Comparison of ENCODE assay signal across 15 mouse cellular contexts in genomic region chr6:93901408-93901807, GRCm38 (mm10).
"Had no signal": no experiment of that assay in that cellular context is flagged by ENCODE, and none has a peak within 500 bp of the region (broad histone marks: within the 10 kb centered on the region; RNA-seq: fewer than 3 reads in every experiment).

No protein-coding gene starts in this region.

- DNase-seq: retina, postnatal 1 day; right cerebral cortex, adult 18-20 months; right cerebral cortex, postnatal 14 days; right cerebral cortex, postnatal 25 days; right cerebral cortex, postnatal 4 days; spleen, adult 18-20 months; thymus, adult 18-20 months; thymus, adult 2 months; thymus, postnatal 14 days; thymus, postnatal 25 days; thymus, postnatal 36 days; thymus, postnatal 4 days had no signal

- H3K9ac ChIP-seq: neural tube, embryonic 15.5 days; stomach, embryonic 15.5 days had no signal

- H3K36me3 ChIP-seq: neural tube, embryonic 15.5 days; stomach, embryonic 15.5 days had no signal

- H3K4me1 ChIP-seq: neural tube, embryonic 15.5 days; stomach, embryonic 15.5 days had no signal

- H3K4me2 ChIP-seq: neural tube, embryonic 15.5 days; stomach, embryonic 15.5 days had no signal

- H3K27me3 ChIP-seq: neural tube, embryonic 15.5 days; stomach, embryonic 15.5 days had no signal

- H3K4me3 ChIP-seq: neural tube, embryonic 15.5 days; stomach, embryonic 15.5 days had no signal

- H3K27ac ChIP-seq: neural tube, embryonic 15.5 days; stomach, embryonic 15.5 days; stomach, postnatal 0 days had no signal

- H3K9me3 ChIP-seq: neural tube, embryonic 15.5 days; stomach, embryonic 15.5 days had no signal
